Mouse (Mus musculus): ENCODE data around the gene Zfp672.
"Not testable (repeated sequence)": the region's sequence is repeated elsewhere in the genome, so short reads cannot be mapped to it uniquely, and the experiment has no call there.

Zfp672 gene

DNA sequence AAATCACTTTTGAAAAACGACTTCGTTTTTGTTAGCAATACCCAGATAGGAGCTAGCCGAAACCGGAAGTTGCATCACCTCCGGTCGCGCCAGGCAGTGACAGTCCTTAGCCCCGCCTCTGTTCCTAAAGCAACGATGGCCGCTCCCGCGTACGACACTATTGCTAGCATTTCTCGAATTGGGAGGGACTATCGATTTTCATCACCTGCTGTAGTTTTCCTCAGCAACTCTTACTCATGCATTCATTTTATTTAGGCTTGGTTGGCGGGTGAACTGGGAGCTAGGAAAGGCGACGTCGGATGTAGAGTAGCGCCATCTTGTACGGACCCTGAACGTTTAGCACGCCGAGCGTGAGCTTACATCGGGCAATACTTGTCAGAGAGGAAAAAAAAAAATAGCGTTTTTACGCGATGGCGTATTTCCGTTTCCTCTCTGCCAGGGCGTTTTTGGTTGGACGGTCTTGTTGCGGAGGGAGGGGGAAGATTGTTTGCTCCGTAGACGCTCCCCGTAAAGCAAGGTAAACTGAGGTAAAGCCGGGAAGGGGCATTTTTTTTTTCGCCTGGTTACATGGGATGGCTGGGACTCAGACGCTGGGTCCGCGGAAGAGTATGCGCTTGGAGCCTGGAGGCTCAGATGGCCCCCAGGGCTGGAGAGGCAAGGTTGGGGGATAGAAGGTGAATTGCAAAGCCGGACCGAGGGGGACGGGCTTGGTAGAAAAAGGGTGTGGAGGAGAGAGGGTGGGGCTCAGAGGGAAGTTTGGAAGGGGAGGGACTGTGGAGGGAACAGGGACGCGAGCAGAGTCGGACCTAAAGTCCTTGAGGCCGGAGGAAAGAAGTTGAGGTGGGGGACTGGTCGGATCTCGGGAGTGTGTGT, at the start of gene Zfp672, which contains the start of gene Sh3bp5l:
Gene Zfp672, minus strand, starts transcription at position 64 of the 873 bp plus-strand sequence.
Gene Sh3bp5l, plus strand, starts transcription at position 449 of the 873 bp plus-strand sequence.
- DNase-seq (ENCODE audit: low spot score) = peak; percentile 99

DNA sequence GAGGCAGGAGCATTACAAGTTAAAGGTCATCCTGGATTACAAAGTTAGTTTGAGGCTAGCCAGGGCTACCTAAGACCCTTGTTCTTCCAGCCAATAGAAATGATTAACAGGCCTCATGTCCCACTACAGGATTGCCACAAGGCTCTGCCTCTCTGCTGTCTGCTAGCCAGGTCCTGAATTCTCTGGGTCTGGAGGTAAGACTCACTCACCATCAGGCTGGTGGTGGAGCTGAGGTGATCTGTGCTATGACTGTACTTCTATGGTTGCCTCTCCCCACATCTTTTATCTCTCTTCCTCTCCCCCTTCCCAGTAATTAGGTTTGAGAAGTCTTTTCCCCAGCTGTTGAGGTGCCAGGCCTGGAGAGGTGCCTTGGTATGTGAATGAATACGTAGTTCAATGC, 49.4 kb upstream of the Zfp672 start:
- DNase-seq (ENCODE audit: low spot score) = no peak

DNA sequence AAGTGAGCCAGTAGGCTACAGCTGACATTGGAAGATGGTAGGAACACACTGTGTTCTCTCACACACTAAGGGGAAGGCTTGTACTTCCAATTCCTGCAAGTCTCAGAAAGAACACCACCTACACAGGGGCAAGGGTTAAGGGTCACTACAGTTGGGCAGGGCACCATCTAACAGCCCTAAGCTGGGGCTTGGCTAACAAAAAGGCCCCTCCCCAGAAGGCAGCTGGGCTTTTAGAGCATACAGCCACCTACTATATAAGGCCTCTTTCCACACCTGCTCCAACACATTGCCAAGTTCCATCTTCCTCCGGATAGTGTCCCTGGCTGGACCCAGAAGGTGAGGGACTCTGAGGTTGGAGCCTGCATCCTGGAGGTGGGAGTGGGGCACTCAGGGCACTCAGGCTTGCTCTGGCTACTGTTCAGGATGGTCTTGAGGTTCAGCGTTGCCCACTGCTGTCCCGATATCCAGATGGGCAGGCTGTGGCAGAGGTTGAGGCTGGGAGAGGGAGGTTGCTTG, 48.7 kb upstream of the Zfp672 start, which contains the start of gene Lypd8:
Gene Lypd8, plus strand, starts transcription at position 281 of the 516 bp plus-strand sequence.
- no peak for DNase-seq (ENCODE audit: low spot score)

DNA sequence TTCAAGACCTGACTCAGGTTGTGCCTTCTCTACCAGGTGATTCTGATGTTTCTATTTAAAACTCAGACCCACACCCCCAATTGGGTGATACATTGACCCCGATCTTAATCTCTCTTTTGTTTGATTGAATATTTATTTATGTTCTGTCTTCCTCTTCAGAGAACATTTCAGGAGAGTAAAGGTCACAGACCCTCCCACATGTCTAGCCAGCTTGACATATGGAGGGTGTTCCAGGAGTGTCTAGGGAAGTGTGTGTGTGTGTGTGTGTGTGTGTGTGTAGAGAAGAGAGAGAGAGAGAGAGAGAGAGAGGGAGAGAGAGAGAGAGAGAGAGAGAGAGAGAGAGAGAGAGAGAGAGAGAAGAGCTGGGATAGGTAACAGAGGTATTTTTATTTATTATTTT, 47.5 kb upstream of the Zfp672 start:
- DNase-seq (ENCODE audit: low spot score) = no peak

DNA sequence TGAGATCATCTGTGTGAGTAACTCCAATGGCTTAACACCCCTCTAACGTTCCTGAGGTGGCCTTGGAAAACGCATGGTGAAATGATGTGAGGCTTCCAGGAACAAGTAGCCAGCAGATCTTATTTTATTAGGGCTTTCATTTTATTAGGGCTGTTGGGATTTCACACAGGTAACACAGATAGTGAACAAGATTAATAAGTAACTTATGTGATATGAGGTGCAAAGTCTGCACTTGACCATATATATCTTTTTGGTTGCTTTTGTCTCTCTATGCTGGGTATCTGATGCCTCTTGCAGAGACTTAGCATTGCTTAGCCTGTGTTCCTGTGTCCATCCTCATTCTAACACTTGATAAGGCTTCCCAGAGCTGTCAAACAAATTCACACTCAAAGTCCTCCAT, 47.1 kb upstream of the Zfp672 start:
- DNase-seq (ENCODE audit: low spot score) = no peak

DNA sequence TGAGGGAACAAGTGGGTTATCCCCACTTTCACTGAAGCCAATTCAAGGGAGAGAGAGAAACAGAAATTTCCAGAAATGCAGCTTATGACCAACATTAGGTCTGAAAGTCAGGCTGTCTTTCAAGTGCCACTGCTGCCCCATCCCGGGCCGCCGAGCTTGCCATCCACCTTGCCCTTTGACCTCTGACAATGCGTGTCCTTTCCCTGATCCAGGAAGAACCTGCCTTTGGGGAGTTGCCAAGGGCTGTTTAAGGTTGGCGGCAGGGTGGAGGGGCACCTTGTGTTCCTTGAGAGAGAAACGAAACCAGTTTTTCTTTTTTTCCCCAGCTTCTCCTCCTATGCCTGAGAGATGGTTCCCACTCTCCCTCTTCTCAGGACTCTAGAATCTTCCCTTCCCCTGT, 36.1 kb upstream of the Zfp672 start:
- DNase-seq (ENCODE audit: low spot score) = not testable (repeated sequence)

DNA sequence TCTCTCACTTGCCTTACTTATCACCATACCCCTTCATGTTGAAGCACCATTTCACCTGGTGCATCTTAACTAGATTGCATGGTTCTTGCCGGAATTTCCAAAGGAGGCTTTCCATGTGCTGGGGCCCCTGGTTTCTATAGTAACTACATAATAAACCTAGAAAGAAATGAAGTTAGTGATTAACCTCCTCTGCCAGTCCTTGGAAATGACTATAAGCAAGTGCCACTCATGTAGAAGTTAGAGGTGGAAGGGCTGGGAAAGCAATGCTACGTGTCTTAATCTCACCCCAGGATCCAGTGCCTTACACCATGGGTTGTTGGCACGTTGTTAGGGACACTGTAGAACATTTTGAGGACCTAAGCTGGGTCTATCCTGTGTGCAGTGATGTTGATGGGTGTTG, 34.3 kb upstream of the Zfp672 start:
- DNase-seq (ENCODE audit: low spot score) = no peak

DNA sequence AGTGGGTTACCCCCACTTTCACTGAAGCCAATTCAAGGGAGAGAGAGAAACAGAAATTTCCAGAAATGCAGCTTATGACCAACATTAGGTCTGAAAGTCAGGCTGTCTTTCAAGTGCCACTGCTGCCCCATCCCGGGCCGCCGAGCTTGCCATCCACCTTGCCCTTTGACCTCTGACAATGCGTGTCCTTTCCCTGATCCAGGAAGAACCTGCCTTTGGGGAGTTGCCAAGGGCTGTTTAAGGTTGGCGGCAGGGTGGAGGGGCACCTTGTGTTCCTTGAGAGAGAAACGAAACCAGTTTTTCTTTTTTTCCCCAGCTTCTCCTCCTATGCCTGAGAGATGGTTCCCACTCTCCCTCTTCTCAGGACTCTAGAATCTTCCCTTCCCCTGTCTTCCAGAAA, 32.4 kb upstream of the Zfp672 start:
- DNase-seq (ENCODE audit: low spot score) = not testable (repeated sequence)

DNA sequence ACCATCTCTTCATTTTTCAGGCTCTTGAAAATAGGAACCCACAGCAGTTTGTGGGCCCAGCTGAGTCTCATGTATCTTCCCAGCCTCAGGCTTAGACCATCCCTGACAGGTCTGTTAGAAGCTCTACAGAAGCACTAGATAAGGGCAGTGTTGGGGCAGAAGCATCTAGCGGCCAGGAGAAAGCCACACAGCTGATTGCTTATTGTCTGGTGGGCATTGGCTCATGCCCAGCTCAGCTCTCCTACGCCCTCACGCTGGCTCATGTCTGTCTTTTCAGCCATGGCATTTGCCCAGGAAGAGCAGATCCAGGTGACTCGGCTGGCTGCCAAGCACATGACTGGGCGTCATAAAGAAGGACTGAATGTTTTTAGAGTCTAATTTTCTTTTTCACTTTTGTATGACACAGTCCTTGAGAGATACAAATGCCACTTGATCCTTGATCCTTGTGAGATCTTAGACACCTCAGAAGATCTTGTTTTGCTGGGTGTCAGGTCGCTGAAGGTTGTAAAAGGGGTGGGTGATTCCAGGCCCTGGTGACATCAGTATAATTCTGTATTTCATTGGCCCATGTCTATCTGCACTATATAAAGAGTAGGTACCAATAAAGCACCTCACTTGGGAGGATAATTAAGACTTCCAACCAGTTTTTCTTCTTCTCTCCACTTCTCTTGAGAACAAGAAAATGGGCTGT, 27.9 kb upstream of the Zfp672 start:
- no peak for DNase-seq (ENCODE audit: low spot score)

DNA sequence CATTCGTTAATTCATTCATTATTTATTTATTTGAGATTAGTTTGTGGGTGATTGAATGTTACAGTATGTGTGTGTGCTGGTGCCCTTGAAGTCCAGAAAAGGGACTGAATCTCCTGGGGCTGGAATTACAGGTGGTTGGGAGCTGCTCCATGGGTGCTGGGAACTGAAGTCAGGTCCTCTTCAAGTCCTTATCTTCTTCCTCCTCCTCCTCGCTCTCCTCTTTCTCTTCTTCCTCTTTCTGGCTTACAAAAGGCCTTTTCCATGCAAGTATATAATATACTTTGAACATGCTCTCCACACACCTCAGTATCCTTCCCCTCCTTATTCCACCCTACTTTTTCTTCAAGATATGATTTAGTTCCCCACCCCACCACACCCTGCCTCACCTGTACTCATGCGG, 26.9 kb upstream of the Zfp672 start:
- DNase-seq (ENCODE audit: low spot score) = no peak

DNA sequence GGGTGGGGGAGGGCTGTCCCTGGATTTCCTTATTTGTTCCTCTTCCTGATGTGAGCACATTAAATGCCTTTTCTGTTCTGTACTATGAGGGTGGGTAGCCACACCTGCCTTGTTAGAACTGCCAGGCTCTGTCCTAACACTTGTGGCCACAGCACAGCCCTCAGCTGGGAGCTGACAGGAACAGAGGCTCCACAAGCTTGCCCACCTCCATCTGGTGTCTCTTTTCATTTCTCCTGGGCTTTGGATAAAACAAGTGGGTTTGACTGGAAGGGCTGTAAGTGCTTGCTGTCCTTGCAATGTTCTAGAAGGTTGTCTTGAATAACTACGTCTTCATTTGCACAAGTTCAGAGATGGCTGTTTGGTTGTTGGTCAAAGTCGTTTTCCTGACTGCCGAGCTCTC, 24.8 kb upstream of the Zfp672 start:
- no peak for DNase-seq (ENCODE audit: low spot score)

DNA sequence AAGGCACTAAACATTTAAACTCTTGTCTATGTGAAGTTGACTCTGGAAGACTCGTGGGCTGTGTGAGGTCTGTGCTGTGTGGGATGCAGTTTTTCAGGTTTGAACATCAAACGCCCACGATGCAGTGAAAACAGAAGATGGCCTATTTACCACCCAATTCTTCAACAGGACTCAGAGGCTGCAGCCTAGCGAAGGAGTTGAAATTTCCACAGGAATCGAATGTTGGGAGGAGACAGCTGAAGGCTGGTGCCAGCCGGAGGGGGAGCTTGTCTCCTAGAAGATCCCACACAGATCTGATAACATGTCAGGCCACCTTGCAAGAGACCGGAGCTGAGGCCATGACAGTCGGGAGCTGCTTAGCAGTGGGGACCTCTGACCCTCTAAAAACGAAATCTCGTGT, 24.3 kb upstream of the Zfp672 start:
- DNase-seq (ENCODE audit: low spot score) = no peak

DNA sequence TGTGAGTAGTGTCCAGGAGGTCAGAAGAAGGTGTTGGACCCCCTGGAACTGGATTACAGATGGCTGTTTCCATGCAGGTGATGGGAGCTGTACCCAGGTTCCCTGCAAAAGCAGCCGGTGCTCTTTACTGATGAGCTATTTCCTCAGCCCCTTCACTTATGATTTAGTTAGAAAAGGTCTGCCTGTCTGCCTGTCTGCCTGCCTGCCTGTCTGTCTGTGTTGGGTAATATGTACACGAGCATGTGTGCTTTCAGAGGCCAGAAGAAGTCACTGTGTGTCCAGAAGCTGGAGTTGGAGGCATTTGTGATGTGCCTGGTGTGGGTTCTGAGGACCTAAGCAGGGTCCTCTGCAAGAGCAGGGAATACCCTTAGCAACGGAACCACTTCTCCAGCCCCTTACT, 23.6 kb upstream of the Zfp672 start:
- DNase-seq (ENCODE audit: low spot score) = no peak

DNA sequence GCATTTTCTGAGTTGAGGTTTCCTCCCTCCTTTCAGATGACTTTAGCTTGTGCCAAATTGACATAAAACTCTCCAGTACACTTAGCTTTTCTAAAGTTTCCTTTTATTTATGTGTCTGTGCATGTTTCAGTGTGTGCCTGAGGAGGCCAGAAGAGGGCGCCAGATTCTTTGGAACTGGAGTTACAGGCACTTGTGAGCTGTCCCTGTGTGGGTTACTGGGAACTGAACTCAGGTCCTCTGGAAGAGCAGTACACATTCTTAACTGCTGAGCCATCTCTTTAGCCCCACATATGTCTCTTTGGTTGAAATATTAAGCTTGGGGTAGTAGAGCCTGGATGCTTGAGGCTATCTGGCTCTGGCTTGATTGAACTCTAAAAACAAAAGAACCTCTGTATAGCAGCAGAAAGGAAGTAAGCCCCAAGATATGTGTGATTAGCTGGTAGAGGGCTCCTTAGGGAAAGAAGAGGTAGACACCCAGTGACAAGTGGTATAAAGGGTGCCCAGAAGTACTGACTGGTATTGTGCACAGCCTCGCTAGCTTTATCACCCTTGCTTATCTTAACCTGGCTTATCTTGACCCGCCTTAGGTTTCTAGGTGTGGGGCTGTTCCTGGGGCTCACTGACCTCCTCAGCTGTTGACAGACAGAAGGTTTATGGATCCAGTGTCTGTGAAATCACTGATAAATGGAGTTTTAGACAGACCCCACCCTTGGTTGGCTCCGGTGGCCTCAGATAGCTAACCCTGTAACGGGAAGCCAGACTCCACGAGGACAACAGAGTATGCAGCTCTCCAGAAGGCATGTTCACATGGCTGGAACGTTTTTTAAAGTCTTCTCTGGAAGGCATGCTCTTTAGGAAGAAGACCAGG, 22.8 kb upstream of the Zfp672 start:
- DNase-seq (ENCODE audit: low spot score) = no peak

DNA sequence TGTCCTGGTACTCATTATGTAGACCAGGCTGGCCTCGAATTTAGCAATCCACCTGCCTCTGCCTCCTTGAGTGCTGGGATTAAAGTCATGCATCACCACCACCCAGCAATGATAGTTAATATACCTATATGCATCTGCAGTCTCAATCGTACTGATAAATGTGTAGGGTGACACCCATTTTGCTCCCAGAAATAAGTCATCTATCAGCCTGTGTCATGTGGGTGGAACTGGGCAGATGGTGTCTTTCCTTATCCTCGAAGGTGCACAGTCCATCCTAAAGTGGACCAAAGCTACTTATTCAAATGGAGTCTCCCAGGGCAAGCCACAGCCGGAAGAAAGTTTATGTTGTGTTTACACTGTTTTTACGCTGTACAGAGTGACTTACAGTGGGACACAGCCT, 21.0 kb upstream of the Zfp672 start:
- no peak for DNase-seq (ENCODE audit: low spot score)

DNA sequence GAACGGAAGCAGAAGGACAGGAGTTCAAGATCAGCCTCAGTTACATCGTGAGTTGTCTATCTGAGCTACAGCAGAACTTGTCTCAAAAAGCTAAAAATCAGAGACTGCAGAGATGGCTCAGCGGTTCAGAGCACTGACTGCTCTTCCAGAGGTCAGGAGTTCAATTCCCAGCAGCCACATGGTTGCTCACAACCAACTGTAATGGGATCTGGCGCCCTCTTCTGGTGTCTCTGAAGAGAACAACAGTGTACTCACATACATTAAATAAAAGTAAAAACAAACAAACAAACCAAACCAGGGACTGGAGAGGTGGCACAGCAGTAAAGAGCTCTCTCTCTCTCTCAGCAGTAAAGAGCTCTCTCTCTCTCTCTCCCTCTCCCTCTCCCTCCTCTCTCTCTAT, 20.5 kb upstream of the Zfp672 start:
- no peak for DNase-seq (ENCODE audit: low spot score)

DNA sequence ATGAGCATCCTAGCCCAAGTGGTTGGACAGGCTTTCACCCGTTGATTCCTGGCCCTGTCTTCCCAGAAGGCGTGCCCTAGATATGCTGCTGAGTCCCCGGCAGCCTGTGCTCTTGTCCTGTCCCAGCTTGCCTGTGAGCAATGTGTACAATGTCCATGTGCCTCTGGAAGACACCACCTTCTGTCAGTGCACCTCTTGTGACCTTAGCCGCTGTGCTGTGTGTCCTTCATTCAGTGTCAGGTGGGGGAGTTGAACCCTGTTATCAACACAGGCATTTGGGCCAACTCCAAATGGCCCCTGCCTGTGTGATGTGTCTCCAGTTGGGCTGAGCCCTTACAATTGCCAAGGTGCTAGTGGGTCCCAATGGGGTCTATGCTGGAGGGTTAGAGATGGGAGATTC, 16.6 kb upstream of the Zfp672 start:
- DNase-seq (ENCODE audit: low spot score) = no peak

DNA sequence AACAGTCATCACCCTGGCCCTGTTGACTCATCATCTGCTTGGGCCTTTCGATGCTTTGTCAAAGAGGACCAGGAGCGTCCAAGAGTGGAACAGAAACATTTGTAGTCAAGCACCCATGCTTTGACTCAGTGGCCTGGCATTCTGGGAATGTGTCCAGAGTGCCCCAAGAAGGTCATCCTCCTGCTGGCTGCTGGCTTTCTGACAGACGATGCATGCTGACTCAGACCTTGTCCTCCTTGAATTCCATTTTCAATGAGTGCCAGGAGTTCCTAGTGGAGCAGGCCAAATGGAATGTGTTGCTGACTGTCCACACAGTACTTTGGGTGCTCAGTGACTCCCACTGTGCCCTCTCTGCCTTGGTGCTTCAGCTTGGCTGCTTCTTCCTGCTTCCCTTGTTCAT, 4.6 kb upstream of the Zfp672 start:
- DNase-seq (ENCODE audit: low spot score) = peak; percentile 52

DNA sequence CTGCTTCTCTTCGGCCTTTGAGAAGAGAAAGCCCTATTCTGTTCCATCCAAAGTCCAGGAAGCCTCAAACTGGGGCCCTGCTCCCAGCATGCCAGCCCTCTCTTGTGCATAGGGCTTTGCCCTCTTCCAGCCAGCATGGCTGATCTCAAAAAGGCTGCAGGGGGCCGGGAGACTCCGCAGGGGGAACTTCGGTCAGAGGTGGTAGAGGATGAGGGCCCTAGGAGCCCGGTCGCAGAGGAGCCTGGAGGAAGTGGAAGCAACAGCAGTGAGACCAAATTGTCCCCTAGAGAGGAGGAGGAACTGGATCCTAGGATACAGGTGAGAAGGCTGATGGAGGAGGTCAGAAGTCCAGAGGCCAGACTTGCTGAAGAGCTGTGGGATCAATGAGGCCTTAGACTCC, 1.4 kb upstream of the Zfp672 start:
- DNase-seq (ENCODE audit: low spot score) = no peak

DNA sequence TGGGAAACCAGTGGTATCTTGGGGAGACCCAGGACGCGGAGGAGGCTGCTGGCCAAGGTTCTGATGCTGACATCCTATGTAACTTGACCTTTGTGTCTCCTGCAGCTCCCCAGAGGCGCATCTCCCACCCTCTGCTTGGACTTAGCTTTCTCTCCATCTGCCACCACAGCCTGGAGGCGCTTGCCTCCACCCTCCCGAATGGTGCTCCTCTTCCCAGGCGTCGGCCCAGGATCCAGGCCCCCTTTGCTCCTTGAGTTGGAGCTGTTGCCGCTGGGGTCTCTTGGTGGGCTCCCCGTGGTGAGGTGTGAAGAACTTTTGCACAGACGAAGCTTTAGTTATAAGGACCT, 983 bp upstream of the Zfp672 start:
- no peak for DNase-seq (ENCODE audit: low spot score)

DNA sequence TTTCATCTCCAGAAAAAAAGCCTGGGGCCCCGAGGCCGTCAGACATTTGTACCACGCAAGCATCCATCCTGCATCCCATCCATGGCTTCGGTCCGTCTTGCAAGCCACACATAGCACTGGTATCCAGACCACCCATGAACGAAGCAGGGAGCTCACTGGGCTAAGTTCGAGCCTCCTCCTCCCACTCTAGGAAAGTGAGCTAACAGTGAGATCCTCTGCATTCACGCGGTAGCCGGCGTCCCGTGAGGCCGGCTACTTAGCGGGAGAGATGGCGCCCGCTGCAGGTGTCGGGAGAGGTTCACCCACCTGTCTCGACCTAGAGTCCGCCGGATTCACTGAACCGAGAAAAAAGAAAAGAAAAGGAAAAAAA, 248 bp downstream of the Zfp672 start:
- DNase-seq (ENCODE audit: low spot score) = no peak

DNA sequence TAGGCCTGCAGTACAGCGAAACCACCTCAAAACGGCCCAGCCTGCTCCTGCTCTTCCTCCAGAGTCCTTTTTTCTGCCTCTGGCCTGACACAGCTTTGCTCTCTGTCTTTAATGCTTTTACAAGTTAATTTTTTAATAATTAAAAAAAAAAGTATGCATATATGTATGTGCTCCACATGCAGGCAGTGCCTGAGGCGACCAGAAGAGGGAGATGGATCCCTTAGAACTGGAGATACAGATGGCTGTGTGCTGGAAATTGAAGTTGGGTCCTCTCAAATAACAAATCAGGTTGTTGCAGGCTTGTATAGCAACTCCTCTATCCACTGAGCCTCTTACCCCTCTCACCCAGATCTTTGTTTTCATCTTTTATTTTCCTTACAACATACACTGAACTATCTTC, 3.4 kb downstream of the Zfp672 start:
- no peak for DNase-seq (ENCODE audit: low spot score)

Data from MN1 (cell line).